Mouse (Mus musculus): ENCODE results near the gene 1500009L16Rik. TPM values are rescaled to one million over a fixed set of nuclear protein-coding genes. Genes with fewer than 3 reads are reported as not detected.

Gene 1500009L16Rik
- total RNA-seq, 2 experiments from 2014 or later = 0.57 to 1.1 TPM

DNA sequence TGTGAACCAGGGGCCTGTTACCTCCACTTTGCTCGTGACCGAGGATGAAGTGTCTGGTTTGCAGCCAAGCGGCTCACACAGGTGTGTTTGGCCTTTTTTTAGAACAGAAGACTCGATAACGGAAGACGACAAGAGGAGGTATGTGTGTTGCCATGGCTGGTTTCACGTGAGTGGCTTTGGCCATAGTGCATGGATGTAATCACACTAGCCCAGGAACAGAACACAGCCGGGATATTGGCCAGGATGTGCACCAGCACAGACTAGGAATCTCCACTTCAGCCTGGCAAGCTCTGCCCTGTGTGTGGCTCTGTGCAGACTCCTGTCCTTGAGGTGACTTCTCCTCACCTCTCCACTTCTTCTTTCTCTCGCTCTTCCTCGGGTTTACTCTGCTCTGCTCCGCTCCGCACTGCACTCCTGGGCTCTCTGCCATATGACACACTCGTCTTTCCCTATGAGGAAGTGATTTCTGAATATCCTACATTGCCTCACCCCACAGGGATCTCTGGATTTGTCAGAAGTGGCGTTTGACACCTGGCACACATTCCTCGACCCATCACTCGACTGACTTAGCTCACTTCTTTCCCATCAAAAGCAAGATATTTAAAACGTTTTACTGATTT is 34.8 kb downstream of the 1500009L16Rik start:
- no peak for DNase-seq
- intact Hi-C loops (cut with DNase I) = no loop called here

DNA sequence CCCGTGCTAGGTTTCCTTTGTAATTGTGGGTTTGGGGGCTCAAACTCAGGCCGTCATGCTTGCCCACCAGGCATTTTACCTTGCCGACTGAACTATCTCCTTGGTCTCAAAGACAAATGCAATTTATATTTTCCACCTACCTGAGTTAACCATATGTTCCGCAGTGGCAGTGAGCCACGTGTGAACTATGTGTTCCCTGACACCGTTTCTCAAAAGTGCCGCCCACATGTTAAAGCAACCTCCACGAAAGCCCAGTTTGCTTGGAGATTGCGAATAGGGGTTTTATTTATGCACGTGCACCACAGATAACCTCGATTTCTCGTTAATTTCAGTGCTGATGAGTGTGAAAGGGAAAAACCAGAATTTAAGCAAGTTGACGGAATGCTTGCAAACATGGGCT is 36.1 kb downstream of the 1500009L16Rik start:
- intact Hi-C loops (cut with DNase I) = no loop called here
- DNase-seq = no peak

DNA sequence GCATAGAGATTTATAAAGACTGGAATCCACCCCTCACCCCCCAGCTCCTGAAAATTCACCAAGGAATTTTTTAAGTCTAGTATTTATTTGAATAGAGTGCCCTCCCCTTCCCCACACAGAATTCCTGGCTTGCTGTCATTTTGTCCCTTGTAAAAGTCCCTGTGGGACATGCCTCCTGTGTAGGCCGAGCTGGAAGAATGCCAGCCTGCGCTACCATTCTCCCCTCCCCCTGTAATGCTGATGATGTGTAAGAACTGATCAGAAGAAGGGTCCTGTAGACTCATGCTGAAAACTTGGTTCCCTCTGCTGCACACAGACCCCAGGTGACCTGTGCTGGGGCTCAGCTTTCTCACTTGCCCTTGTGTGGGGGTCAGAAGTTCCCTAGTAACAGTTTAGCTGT is 37.9 kb downstream of the 1500009L16Rik start:
- intact Hi-C loops (cut with DNase I) = no loop called here
- no peak for DNase-seq

DNA sequence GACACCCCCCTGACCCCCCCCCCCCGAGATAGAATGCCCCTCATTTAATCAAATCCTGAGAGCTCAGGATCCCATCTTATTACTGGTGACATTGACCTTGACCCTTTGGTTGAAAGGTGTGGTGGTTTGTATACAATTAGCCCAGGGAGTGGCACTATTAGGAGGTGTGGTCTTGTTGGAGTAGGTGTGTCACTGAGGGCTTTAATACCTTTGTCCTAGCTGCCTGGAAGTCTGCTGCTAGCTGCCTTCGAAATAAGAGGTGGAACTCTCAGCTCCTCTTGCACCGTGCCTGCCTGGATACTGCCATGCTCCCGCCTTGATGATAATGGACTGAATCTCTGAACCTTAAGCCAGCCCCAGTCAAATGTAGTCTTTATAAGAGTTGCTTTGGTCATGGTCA is 41.2 kb downstream of the 1500009L16Rik start:
- DNase-seq = no peak
- intact Hi-C loops (cut with DNase I) = no loop called here

DNA sequence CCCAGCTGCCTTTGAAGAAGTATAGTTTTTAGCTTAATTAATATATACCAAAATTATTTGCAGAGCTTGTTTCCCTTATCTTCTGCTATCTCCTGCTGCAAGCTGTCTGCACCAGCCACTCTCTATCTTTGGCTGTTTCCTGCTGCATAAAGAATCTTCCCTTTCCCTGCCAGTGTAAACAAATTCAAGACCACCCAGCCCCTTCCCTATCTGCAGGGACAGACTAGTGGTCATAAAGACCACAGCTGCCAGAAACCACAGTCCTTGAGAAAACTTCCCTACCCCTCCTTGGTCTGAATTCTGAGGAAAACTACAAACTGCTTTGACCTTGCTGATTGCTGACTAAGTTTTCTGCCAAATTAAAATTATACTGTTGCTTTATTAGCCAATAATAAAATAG is 44.2 kb downstream of the 1500009L16Rik start:
- intact Hi-C loops (cut with DNase I) = no loop called here
- no peak for DNase-seq

DNA sequence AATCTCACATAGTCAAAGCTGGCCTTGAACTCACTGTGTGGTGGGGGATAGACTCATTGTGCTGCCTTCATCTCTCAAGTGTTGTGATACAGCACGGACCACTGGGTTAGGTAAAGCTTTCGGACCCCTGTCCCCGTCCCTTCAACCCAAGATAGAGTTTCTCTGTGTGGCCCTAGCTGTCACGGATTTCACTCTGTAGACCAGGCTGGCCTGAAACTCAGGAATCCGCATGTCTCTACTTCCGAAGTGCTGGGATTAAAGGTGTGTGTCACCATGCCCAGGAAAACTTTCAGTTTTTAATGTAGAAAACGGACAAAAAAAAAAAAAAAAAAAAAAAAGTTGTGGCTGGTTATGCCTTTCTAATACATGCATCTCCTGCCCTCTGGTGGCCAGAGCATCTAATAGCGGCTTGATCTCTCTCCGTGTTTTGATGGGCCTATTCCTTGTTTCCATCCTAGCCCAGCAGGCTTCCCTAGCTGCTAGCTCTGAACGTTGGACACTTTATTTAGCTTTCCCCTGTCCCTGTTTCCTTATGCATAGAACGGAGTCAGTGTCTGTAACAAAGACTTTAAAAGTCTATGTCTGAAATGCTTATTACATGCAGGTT is 53.7 kb downstream of the 1500009L16Rik start:
- intact Hi-C loops (cut with DNase I) = no loop called here
- DNase-seq = peak; percentile 25 to 42

DNA sequence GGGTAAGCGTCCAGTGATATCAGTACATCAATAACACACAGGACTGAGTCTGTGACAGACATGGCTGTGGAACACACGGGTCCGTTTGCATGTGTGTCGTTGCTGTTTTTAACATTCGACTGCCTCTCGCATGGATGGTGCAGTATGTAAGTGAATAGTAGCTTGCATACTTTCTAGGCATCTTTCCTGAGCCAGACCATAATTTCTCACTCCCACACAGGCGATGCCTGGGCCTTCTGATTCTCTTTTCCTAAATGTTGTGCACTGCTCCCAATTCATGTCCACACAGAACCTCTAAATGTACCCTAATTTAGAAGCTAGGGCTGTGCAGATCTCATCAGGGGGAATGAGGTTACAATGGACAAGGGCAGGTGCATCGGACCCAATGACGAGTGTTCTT is 54.6 kb downstream of the 1500009L16Rik start:
- intact Hi-C loops (cut with DNase I) = no loop called here

DNA sequence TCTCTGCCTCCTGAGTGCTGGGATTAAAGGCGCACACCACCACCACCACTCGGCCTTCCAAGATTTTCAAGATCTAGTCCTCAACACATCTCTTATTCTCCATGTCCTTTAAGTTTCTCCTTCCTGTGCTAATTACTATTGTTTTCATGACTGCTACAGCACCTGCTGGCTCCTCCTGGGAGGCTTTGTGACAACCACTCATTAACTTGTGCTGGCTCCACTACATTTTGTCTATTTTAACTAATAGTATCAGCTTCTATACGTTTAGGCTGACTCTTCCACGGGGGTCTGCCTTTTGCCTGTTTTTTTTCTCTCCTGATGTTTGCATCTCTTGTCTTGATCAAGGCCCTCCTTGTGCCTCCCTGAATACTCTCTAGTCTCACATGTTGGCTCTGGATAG is 59.2 kb downstream of the 1500009L16Rik start:
- intact Hi-C loops (cut with DNase I) = no loop called here

More for the DNA sequence above, 54.6 kb downstream of the 1500009L16Rik start:
- DNase-seq = no peak

DNA sequence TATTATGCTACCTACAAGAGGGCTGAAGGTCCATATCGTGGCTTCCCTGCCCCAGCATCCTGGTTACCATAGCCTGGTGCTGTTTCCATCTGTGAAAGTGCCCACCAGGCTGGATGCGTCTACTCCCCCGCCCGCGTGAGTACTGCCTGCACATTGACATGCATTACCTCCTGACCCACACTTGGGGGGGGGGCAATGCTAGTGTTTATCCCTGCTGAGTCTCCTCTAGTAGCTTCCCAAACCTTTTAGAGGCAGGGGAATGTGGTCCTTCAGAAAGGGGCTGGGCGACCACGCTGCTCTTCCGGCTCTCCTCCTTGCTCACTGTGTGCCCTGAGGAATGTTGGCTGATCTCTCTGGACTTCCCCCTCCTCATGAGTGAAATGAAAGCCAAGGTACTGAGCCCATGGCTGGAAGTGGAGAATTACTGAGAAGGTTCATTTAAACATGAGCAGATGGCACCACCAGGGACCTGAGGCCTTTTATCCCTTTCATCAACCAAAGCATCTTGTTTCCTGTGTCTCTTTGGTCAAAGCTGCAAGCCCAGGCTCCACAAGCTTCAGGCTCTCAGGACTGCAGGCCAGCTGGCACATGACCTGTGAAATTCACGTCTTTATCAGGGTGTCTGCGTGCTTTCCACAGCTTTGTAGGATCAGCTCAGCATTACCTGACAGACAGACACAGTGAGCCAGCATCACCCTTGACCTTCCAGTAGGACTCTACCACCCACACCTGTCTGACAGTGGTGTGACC is 59.9 kb downstream of the 1500009L16Rik start:
- intact Hi-C loops (cut with DNase I) = no loop called here
- DNase-seq = no peak

More for the DNA sequence above, 59.2 kb downstream of the 1500009L16Rik start:
- DNase-seq = no peak

DNA sequence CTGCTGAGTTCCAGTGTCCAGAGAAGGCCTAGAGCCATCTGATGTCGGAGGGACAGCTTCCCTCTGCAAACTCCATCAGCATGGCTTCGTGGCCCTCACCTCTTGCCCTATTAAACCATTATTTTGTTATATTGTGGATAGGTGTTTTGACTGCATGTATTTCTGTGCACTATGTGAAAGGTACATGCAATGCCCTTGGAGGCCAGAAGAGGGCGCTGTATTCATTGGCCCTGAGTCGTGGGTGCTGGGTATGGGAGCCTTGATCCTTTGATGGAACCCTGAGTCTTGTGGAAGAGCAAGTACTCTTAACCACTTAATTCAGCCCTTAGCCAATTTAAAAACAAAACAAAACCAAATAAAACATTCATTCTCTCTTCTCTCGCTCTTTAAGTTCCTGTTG is 62.3 kb downstream of the 1500009L16Rik start:
- no peak for DNase-seq
- intact Hi-C loops (cut with DNase I) = no loop called here

DNA sequence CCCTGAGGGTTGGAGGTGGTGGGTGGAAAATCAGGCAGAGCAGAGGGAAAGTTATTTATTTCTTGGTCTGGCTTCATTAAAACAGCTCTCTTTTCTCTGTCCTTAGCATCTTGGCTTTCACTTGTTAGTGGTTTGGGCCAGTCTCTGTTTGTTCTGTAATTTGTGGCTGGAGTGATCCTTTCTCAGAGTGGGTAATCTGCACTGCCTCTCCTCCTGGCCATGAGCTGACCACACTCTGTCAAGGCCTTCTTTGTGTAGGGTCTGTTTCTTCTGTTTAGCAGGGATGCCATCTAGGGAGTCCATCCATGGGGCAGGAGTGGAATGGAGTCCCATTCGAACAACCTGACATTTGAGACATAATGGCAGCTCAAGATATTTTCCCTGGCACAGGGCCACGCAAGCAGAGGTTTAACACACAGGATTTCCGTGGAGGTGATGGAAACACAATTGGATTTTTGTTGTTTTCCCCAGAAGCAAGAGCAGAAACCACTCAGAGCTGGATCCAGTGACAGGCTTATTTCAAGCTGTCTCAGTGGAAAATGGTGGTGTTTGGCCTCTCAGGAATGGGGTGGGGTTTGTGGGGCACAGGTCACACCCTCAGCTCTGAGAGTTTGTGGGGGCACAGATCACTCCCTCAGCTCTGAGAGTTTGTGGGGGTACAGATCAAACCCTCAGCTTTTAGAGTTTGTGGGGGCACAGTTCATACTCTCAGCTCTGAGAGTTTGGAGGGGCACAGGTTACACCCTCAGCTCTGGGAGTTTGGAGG is 63.1 kb downstream of the 1500009L16Rik start:
- no peak for DNase-seq
- intact Hi-C loops (cut with DNase I) = no loop called here

DNA sequence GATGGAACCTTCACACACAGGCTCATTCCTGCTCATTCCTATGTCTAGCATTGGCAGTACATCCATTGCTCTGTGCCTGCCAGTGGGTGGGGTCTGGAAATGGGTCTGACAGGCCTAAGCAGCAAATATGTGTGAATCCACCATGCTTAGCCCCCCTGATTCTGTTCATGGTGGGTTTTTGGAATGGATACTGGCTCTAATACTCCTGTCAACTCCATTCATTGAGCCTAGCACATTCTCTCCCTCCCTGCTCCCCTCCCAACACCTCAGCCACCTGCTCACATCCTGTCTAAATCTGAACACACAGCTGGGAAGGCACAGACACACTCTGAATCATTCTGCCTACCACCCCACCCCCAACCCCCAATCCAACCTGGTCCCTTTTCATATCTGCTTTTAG is 72.4 kb downstream of the 1500009L16Rik start:
- intact Hi-C loops (cut with DNase I) = no loop called here
- no peak for DNase-seq

DNA sequence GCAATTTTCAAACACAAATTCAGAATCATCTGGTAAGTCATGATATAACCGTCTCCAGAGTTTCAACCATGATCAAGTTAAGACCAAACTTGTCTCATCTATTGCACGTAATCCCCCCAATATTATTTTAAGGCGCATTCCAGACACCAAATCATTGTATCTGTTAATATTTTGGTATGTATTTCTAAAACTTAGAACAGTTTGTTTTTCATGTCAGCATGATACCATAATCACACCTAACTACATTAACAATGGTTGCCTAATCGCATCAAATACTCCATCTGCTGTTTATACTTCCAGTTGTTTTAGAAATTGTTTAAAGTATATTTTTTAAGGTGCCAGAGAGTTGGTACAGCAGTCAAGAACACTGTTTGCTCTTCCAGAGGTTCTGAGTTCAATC is 72.8 kb downstream of the 1500009L16Rik start:
- intact Hi-C loops (cut with DNase I) = no loop called here
- no peak for DNase-seq

DNA sequence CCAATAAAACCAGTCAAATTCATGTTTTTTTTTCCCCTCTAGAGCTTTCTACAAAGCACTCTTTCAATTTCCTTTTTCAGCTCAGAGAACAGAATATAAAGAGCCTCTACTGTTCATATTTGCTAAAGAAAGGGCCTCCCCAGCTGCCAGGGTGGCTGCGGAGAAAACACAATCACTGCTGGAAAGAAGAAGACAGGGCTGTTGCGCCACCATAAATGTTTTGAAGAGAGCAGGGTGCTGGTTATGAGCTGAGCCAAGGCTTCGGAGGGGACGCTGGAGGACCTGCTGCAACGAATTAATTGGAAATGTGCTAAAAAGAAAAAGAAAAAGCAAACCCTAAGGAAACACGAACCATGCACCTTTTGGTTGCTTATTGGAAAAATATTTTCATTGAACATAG is 81.4 kb downstream of the 1500009L16Rik start:
- no peak for DNase-seq
- intact Hi-C loops (cut with DNase I) = no loop called here

DNA sequence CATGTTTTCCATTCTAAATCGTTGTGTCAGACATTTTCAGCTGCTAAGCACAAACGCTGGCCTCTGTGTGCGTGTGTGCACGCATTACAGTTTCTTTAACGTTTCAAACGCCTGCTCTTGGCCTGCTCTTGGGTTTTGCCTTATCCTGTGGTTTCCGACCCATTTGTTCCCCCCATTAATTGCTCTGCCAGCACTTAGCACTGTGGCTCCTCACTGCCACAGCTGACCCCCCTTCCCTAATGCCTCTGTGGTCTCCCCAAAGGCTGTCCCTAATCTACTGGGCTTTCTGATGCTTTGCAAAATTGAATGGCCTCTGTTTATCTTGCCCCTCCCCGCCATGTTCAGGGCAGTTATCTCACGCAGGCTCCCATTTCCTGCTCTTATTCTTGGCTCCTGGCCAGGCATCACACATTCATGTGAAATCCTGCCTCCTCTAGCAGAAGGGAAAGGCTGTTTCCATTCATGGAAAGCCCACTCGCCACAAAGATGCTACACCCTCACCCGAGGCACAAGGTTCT is 82.6 kb downstream of the 1500009L16Rik start:
- intact Hi-C loops (cut with DNase I) = no loop called here
- DNase-seq = no peak

DNA sequence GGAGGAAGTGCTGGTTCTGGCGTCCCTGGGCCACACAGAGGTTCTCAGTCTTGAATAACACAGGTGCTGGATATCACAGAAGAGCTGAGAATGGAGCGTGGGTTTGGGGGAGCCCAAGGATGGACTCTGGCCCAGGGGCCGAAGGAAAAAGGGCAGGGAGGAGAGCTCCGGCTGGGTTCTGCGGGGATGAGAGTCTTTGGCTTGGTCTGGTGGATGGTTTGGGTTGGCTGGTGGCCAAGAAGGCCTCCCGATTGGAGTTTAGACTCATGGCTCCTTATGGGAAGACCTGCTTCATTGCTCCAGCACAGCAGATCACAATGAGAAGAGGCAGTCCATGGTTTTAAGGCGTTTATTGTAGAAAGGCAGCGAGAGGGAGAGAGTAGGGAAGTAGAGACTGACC is 84.6 kb downstream of the 1500009L16Rik start:
- intact Hi-C loops (cut with DNase I) = no loop called here

More for the DNA sequence above, 84.6 kb downstream of the 1500009L16Rik start:
- no peak for DNase-seq

Other genes starting within 250 kb of the 1500009L16Rik start
- gene Aldh1l2, start 188.7 kb upstream of the 1500009L16Rik start, total RNA-seq (2021) = 1 to 10 TPM; 4.8 to 7.3 TPM
- 1 to 10 TPM; 8.8 to 9.3 TPM for gene Washc4, start 179.1 kb upstream of the 1500009L16Rik start, total RNA-seq (2021)
- 10 to 100 TPM; 15.0 to 20.0 TPM for gene Appl2, start 74.1 kb upstream of the 1500009L16Rik start, total RNA-seq (2021)

Measured in gastrocnemius, postnatal 36 days (tissue).